Mouse (Mus musculus): ENCODE data around the gene Itga2b. TPM values are rescaled to one million over a fixed set of nuclear protein-coding genes. Genes with fewer than 3 reads are reported as not detected.

The Itga2b gene
- polyA plus RNA-seq, 1 experiment from 2014 or later, result 8.0 TPM

GRCm38 (mm10) chr11:102432896-102433295, 37.0 kb downstream of the Itga2b start:
- Histone ChIP-seq H3K27ac (replicated peaks) (no peak overlapping the region), H3K27me3 (replicated peaks) (no peaks in the 10 kb centered on the region), H3K4me2 (no peak overlapping the region), H3K36me3 (peaks cover 36% of the 10 kb centered on the region), H3K9me3 (replicated peaks) (no peaks in the 10 kb centered on the region), H3K4me1 (peaks cover 58% of the 10 kb centered on the region), H3K9ac (replicated peaks) (no peak overlapping the region; the same call in 1 of the 2 replicates), H3K4me3 (replicated peaks) (no peak overlapping the region)
- WGBS, result 86% methylated on average over 6 of the region's 6 CpGs
- ATAC-seq (ENCODE audit: low FRiP score), result no peak

- WGBS, result 60% methylated on average over 16 of the region's 16 CpGs
- Histone ChIP-seq H3K27ac (replicated peaks) (no peak overlapping the region), H3K4me2 (no peak overlapping the region), H3K36me3 (peaks cover 34% of the 10 kb centered on the region), H3K9ac (replicated peaks) (0 out of 2 replicates have a peak overlapping the region, but pooled peaks have one; percentile 1), H3K9me3 (replicated peaks) (no peaks in the 10 kb centered on the region), H3K4me3 (replicated peaks) (no peak overlapping the region), H3K27me3 (replicated peaks) (no peaks in the 10 kb centered on the region), H3K4me1 (peaks cover 52% of the 10 kb centered on the region)
- no peak for ATAC-seq (ENCODE audit: low FRiP score)
Observed at GRCm38 (mm10) chr11:102432115-102432843, 37.6 kb downstream of the Itga2b start.

- Histone ChIP-seq H3K4me2 (no peak overlapping the region), H3K9me3 (replicated peaks) (no peaks in the 10 kb centered on the region), H3K9ac (replicated peaks) (no peak overlapping the region), H3K4me3 (replicated peaks) (no peak overlapping the region), H3K27ac (replicated peaks) (no peak overlapping the region), H3K27me3 (replicated peaks) (no peaks in the 10 kb centered on the region; the same call in 1 of the 2 replicates), H3K4me1 (peaks cover 47% of the 10 kb centered on the region), H3K36me3 (peaks cover 30% of the 10 kb centered on the region)
- ATAC-seq (ENCODE audit: low FRiP score), result no peak
- 89% methylated on average over 3 of the region's 3 CpGs for WGBS
Observed at GRCm38 (mm10) chr11:102431728-102432114, 38.2 kb downstream of the Itga2b start.

- Histone ChIP-seq H3K27me3 (replicated peaks) (no peaks in the 10 kb centered on the region; the same call in 1 of the 2 replicates), H3K36me3 (peaks cover 25% of the 10 kb centered on the region), H3K9me3 (replicated peaks) (no peaks in the 10 kb centered on the region), H3K4me2 (peak overlapping the region; percentile 99), H3K27ac (replicated peaks) (peak overlapping the region; percentile 80), H3K4me3 (replicated peaks) (peak overlapping the region; percentile 72), H3K4me1 (peaks cover 47% of the 10 kb centered on the region), H3K9ac (replicated peaks) (peak overlapping the region; percentile 74)
- WGBS, result 0% methylated on average over 7 of the region's 7 CpGs
- peak; percentile 33; the same call in 1 of the 2 replicates for ATAC-seq (ENCODE audit: low FRiP score)
Observed at GRCm38 (mm10) chr11:102431018-102431645, 38.8 kb downstream of the Itga2b start.

- under 1% methylated on average over 29 of the region's 29 CpGs for WGBS
- H3K27me3 ChIP-seq (replicated peaks), result no peaks in the 10 kb centered on the region; the same call in 1 of the 2 replicates
- H3K4me1 ChIP-seq, result peaks cover 44% of the 10 kb centered on the region
- H3K4me3 ChIP-seq (replicated peaks), result peak within 1 kb of the TSS; percentile 72
- peaks cover 17% of the 10 kb centered on the region for H3K36me3 ChIP-seq
- H3K27ac ChIP-seq (replicated peaks), result peak within 1 kb of the TSS; percentile 80
- H3K9ac ChIP-seq (replicated peaks), result peak within 1 kb of the TSS; percentile 74
- H3K9me3 ChIP-seq (replicated peaks), result no peaks in the 10 kb centered on the region
- H3K4me2 ChIP-seq, result peak within 1 kb of the TSS; percentile 99
- peak; percentile 93 for ATAC-seq (ENCODE audit: low FRiP score)
Observed at GRCm38 (mm10) chr11:102430121-102431017, 39.6 kb downstream of the Itga2b start, which contains the start of gene Grn. Gene Grn, plus strand, starts transcription at chr11:102430315.

- Histone ChIP-seq H3K27ac (replicated peaks) (no peak overlapping the region), H3K9ac (replicated peaks) (peak overlapping the region; percentile 56), H3K4me2 (peak overlapping the region; percentile 99), H3K27me3 (replicated peaks) (no peaks in the 10 kb centered on the region; the same call in 1 of the 2 replicates), H3K4me3 (replicated peaks) (peak overlapping the region; percentile 72), H3K4me1 (peaks cover 41% of the 10 kb centered on the region), H3K36me3 (peaks cover 9% of the 10 kb centered on the region), H3K9me3 (replicated peaks) (no peaks in the 10 kb centered on the region)
- ATAC-seq (ENCODE audit: low FRiP score), result no peak
- WGBS, result 50% methylated on average over 3 of the region's 3 CpGs
Observed at GRCm38 (mm10) chr11:102429551-102429950, 40.4 kb downstream of the Itga2b start.

GRCm38 (mm10) chr11:102428981-102429540, 40.9 kb downstream of the Itga2b start:
- Histone ChIP-seq H3K27ac (replicated peaks) (no peak overlapping the region), H3K4me1 (peaks cover 37% of the 10 kb centered on the region), H3K9me3 (replicated peaks) (no peaks in the 10 kb centered on the region), H3K4me2 (peak overlapping the region; percentile 99; the same call in 1 of the 2 replicates), H3K36me3 (peaks cover 8% of the 10 kb centered on the region; the same call in 1 of the 2 replicates), H3K9ac (replicated peaks) (no peak overlapping the region), H3K4me3 (replicated peaks) (peak overlapping the region; percentile 72; the same call in 1 of the 2 replicates), H3K27me3 (replicated peaks) (no peaks in the 10 kb centered on the region; the same call in 1 of the 2 replicates)
- no peak for ATAC-seq (ENCODE audit: low FRiP score)
- 73% methylated on average over 8 of the region's 8 CpGs for WGBS

GRCm38 (mm10) chr11:102425555-102426316, 44.2 kb downstream of the Itga2b start:
- no peaks in the 10 kb centered on the region for H3K36me3 ChIP-seq
- no peak overlapping the region for H3K4me3 ChIP-seq (replicated peaks)
- H3K9me3 ChIP-seq (replicated peaks), result no peaks in the 10 kb centered on the region
- WGBS, result 85% methylated on average over 8 of the region's 8 CpGs
- peaks cover 11% of the 10 kb centered on the region for H3K4me1 ChIP-seq
- H3K9ac ChIP-seq (replicated peaks), result no peak overlapping the region
- H3K27me3 ChIP-seq (replicated peaks), result no peaks in the 10 kb centered on the region; the same call in 1 of the 2 replicates
- no peak for ATAC-seq (ENCODE audit: low FRiP score)
- no peak overlapping the region for H3K4me2 ChIP-seq
- no peak overlapping the region for H3K27ac ChIP-seq (replicated peaks)

GRCm38 (mm10) chr11:102424666-102425065, 45.3 kb downstream of the Itga2b start:
- 77% methylated on average over 6 of the region's 6 CpGs for WGBS

GRCm38 (mm10) chr11:102421559-102421958, 48.4 kb downstream of the Itga2b start:
- no peak overlapping the region for H3K27ac ChIP-seq (replicated peaks)
- no peaks in the 10 kb centered on the region for H3K27me3 ChIP-seq (replicated peaks)
- no peak overlapping the region for H3K4me3 ChIP-seq (replicated peaks)
- WGBS, result 61% methylated on average over 8 of the region's 8 CpGs
- H3K36me3 ChIP-seq, result no peaks in the 10 kb centered on the region
- no peaks in the 10 kb centered on the region for H3K4me1 ChIP-seq
- H3K9ac ChIP-seq (replicated peaks), result no peak overlapping the region
- no peak overlapping the region for H3K4me2 ChIP-seq
- no peaks in the 10 kb centered on the region for H3K9me3 ChIP-seq (replicated peaks)
- no peak for ATAC-seq (ENCODE audit: low FRiP score)

More at GRCm38 (mm10) chr11:102424666-102425065, 45.3 kb downstream of the Itga2b start:
- H3K36me3 ChIP-seq, result no peaks in the 10 kb centered on the region
- H3K9ac ChIP-seq (replicated peaks), result no peak overlapping the region
- no peaks in the 10 kb centered on the region for H3K9me3 ChIP-seq (replicated peaks)
- H3K27me3 ChIP-seq (replicated peaks), result no peaks in the 10 kb centered on the region; the same call in 1 of the 2 replicates
- H3K4me2 ChIP-seq, result no peak overlapping the region
- H3K4me1 ChIP-seq, result peaks cover 6% of the 10 kb centered on the region
- H3K4me3 ChIP-seq (replicated peaks), result no peak overlapping the region
- ATAC-seq (ENCODE audit: low FRiP score), result no peak
- no peak overlapping the region for H3K27ac ChIP-seq (replicated peaks)
